Mouse (Mus musculus) left cerebral cortex, adult 2 months (tissue): Measurements from ENCODE around the gene Hipk2. TPM values are rescaled to one million over a fixed set of nuclear protein-coding genes. Genes with fewer than 3 reads are reported as not detected.

ENCODE experiments used
- DNase-seq, 2 experiments: peaks; one replicate each; pipeline ENCODE4 v3.0.0; 2021 to 2022; ENCODE audit warnings: low spot score in 2 of 2, mixed read lengths in 1 of 2; ENCODE audit errors: extremely low spot score in 1 of 2
- H3K27ac ChIP-seq: fragments of 200-600 bp; 2 replicates; pipeline ENCODE4 v1.8.1; 2022
- H3K4me3 ChIP-seq: fragments of 200-600 bp; 2 replicates; pipeline ENCODE4 v1.8.1; 2022
- CTCF ChIP-seq: fragments of 200-600 bp; IDR thresholded peaks from 2 replicates; pipeline ENCODE4 v1.8.1; 2022; ENCODE audit warnings: antibody characterized with exemption, mild to moderate bottlenecking, moderate library complexity
- intact Hi-C: fragments of 180-260 bp; cut with DNase I; formaldehyde crosslinking; loops from one replicate; pipeline ENCODE4 v1.15.1; 2025
- total RNA-seq, 2 experiments: library from RNA; stranded (reverse); gene quantifications; 2 replicates each; pipeline ENCODE4 v1.2.3; 2021

Hipk2 gene
- total RNA-seq, 2 experiments from 2014 or later: 54.7 to 61.3 TPM

DNA sequence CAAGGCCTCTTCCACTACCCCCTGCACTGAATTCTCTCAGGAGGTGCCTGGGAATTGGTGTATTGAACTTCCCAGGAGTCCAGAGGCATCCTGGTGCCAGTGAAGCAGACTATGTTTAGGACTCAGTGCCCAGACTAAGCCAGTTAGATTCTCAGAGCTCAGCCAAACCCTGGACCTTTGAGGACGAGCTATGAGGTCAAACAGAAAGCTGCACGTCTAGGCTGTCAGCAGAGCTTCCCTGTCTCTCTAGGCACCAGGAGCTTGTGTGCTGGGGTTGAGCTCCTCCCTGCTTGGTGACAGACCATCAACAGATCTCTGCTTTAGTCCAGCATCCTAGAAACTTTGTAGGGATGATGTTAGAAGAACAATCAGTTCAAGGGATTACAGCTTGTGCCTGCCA lies 174.5 kb downstream of the Hipk2 start:
- H3K27ac ChIP-seq: no peak overlapping the region
- no peak for DNase-seq
- intact Hi-C loops: no loop called here
- TF ChIP-seq CTCF: no peak
- no peak overlapping the region for H3K4me3 ChIP-seq

DNA sequence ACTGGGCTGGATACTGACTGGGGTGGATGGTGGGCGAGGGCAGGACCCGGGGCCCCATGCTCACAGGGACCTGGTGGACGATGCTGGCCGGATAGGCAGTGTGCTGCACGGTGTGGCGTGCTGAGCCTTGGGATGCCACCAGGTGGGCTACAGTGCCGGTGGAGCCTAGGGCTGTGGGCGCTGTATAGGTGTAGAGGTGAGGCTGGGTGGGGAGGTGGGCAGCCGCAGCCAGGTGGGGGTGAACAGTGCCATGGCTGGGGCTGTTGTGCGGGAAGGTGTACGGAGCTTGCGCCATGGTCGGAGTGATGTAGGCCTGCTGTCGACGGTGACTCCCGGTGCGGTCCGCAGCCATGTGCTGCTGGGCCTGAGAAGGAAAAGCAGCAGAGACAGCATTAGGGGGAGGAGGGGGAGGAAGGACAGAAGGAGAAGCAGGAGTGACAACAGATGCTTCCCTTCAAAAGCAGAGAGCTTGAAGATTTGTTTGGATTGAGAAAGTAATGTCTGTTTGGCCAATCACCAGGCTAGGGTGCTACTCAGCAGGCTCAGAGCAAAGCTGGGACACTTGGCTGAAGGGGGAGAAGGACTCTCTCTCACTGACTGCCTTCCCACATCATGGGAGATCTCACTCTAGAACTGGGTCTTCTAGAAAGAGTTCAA lies 177.6 kb downstream of the Hipk2 start:
- H3K27ac ChIP-seq: no peak overlapping the region
- TF ChIP-seq CTCF: no peak
- no peak overlapping the region for H3K4me3 ChIP-seq
- no peak for DNase-seq
- intact Hi-C loops: loop anchor here (5.0 kb wide), 1 partner anchor 161 kb away; no protein-coding TSS in a partner anchor

DNA sequence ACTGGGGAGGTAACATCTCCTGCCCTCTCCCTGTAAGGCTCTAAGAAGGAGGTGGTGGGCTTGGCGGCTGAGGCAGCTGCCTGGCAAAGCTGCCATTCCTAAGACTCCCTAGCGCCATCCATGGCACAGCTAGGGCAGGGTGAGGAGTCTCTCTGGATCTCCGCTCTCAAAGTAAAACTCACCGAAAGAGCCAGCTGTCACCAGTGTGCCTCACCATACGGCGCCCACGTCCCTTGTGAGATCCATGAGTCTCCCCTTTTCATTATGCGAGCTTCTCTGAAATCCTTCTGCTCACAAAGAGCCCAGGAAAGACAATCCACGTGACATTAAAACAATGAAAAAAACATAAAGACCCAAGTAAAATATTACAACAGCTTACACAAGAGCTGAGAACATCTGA lies 179.4 kb downstream of the Hipk2 start:
- Histone ChIP-seq H3K4me3 (no peak overlapping the region), H3K27ac (peak overlapping the region; percentile 57; the same call in 1 of the 2 replicates)
- DNase-seq: peak in 1 of 2 experiments; percentile 33
- no peak for TF ChIP-seq CTCF
- intact Hi-C loops: loop anchor here (5.0 kb wide), 1 partner anchor 159 kb away; no protein-coding TSS in a partner anchor

DNA sequence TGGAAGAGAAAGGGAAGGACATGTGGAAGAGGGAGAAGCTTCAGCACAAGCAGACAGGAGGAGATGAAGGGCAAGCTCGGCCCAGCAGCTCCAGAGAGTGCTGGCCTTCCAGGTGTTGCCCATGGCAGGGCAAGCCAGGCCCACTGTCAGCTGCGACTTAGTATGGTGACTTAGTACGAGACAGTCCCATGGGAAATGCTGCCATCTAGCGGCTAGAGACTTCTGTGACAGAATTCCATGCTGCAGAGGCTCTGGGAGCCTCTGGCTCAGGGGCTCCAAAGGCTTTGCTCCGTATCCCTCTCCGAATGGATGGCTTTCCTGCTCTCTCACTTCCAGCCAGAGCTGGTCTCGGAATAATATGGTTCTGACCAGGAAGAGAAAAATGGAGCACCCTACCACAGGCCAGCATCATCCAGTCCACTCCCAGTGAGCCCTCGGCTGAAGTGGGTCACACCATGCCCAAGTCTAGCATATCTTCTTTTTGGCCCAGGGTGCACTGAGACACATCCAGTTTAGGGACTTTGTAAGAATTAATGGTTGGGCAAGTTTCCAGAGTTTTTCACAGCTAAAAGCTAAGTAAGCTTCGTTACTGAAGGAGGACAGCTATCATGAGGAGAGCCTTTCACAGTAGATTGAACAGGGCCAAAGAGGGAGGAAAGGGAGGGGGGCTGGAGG lies 180.4 kb downstream of the Hipk2 start:
- TF ChIP-seq CTCF: peak; percentile 94
- no peak overlapping the region for H3K4me3 ChIP-seq
- H3K27ac ChIP-seq: peak overlapping the region; percentile 57; the same call in 1 of the 2 replicates
- intact Hi-C loops: loop anchor here (2.0 to 5.0 kb wide), 2 partner anchors 45 to 158 kb away; no protein-coding TSS in a partner anchor
- DNase-seq: peak; percentile 82 to 85

DNA sequence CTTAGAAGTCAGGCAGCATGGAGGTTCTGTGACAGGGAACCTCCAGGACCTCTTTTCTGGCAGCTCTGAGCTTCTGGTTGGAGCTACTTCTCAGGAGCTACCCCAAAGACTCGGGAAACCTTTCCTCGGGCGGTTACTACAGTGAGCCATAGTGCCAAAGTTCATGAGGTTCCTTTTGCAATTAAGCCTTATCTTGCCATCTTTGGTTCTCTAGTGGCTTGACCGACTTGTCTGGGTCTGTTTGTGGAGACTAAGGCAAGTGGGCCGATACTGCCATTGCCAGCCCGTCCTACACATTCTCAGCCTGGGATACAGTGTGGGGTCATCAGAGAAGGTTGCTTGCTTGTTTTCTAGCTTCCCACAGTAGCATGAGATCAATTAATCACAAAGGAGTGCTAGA lies 183.4 kb downstream of the Hipk2 start:
- TF ChIP-seq CTCF: no peak
- Histone ChIP-seq H3K4me3 (no peak overlapping the region), H3K27ac (no peak overlapping the region)
- DNase-seq: no peak
- intact Hi-C loops: loop anchor here (5.0 kb wide), 1 partner anchor 85 kb away; no protein-coding TSS in a partner anchor

DNA sequence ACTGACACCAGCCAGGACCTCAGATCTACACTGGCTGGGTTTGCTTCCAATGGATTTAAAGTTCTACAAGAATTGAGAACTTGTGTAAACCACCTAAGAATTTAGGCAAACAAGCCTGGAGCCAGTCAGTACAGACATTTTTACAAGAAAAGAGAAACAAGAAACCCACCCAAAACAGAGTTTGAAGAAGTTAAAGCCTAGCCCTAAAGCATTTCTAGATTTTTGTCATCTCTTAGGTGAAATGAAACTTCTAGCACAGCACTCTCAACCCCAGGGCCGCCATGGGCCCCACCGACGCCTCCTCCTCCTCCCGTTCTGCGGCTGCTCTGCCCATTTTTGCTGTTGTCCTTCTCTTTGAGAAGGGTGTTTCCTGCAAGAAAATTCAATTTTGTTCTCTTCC lies 184.9 kb downstream of the Hipk2 start:
- intact Hi-C loops: loop anchor here (5.0 kb wide), 1 partner anchor 84 kb away; no protein-coding TSS in a partner anchor
- Histone ChIP-seq H3K27ac (no peak overlapping the region), H3K4me3 (no peak overlapping the region)
- DNase-seq: no peak
- no peak for TF ChIP-seq CTCF

DNA sequence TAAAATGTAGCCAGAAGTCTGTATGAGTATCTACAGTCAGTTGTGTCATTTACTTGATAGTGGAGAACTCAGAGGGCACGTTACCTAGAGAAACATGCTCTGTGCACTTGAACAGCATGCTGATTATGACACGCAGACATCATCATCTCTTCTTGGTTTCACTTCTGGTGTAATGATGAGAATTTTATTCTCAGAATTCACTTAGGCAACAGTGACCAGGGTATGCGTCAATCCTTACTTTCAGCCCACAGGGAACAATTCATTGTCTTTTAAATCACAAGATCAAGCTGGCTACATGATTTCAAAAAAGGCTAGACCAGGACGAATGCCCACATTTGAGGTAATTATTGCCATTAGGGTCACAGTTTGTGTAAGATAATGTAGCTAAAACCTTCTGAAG lies 185.3 kb downstream of the Hipk2 start:
- DNase-seq: no peak
- Histone ChIP-seq H3K27ac (no peak overlapping the region), H3K4me3 (no peak overlapping the region)
- intact Hi-C loops: loop anchor here (5.0 kb wide), 1 partner anchor 83 kb away; no protein-coding TSS in a partner anchor
- TF ChIP-seq CTCF: no peak

DNA sequence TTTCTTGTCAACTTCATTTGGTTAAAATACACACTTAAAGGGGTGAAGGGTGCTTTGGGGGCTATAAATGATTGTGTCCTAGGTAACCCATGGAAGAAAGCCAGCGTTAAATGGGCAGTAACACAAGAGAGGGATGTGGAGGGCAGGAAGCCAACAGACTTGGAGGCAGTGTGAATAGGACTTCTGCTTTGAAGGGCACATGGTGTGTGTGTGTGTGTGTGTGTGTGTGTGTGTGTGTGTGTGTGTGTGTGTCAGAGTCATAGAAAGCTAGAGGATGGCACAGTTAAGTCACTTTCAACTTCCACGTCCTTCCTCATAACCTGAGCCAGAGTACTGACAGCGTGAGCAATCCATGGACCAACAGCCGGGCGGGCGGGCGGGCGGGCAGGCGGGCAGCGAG lies 187.1 kb downstream of the Hipk2 start:
- DNase-seq: no peak
- intact Hi-C loops: no loop called here
- H3K4me3 ChIP-seq: no peak overlapping the region
- H3K27ac ChIP-seq: no peak overlapping the region
- TF ChIP-seq CTCF: no peak

DNA sequence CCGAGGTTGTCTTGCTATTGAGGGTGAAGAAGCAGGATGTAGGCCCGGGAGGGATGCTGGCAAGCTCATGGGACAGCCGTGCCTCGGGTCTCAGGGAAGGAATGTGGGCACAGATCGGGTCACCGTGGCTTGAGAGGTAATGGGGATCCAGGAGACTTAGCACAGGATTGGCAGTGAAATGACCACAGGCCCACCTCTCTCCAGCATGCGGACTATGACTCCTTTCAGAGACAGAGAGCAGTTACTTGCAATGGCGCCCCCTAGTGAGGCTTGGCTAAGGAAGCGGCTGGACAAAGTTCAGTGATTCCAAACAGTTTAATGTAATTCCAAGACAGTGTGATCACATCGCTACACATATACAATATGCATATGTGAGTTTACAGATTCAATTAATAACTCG lies 188.7 kb downstream of the Hipk2 start:
- no peak overlapping the region for H3K27ac ChIP-seq
- DNase-seq: peak in 1 of 2 experiments; percentile 51
- TF ChIP-seq CTCF: peak; percentile 74
- no peak overlapping the region for H3K4me3 ChIP-seq
- intact Hi-C loops: no loop called here

DNA sequence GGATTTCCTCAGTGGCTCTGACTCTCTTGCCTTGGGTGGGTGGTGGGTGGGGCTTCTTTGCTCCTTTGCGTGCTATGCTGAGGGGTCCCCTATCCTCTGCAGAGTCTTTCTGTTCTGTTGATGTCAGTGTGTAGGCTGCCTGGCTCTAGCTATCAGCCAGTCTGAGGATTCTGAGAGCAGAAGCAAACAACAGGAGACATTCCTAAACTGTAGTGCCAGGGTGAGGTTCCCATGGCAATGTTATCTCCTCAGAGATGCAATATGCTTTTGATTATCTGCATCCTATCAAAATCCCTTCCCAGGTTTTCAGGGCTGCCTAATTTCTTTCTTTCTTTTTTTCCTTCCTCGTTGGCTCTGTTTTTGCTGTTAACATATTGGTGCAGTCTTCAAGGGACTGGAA lies 193.4 kb downstream of the Hipk2 start:
- intact Hi-C loops: no loop called here
- no peak for TF ChIP-seq CTCF
- no peak for DNase-seq
- H3K4me3 ChIP-seq: no peak overlapping the region
- no peak overlapping the region for H3K27ac ChIP-seq

DNA sequence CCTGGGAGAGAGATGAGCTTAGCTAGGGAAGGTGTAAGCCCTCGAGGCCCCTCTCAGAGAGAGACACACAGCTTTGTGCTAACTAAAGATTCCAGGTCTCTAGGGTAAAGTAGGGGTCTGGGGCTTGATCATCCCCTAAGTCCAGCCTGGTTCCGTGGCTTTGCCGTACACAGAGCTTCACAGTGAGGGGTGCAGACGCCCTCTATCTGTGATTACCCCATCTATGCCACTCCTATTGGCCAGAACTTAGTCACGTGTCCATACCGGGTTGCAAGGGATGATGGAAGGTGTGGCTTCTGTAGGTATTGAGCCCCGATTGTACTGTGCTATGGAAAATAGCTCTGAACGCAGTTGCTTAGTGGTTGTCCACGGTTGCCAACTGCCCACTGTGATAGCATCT lies 198.3 kb downstream of the Hipk2 start:
- DNase-seq: no peak
- Histone ChIP-seq H3K27ac (no peak overlapping the region), H3K4me3 (no peak overlapping the region)
- intact Hi-C loops: no loop called here
- no peak for TF ChIP-seq CTCF

DNA sequence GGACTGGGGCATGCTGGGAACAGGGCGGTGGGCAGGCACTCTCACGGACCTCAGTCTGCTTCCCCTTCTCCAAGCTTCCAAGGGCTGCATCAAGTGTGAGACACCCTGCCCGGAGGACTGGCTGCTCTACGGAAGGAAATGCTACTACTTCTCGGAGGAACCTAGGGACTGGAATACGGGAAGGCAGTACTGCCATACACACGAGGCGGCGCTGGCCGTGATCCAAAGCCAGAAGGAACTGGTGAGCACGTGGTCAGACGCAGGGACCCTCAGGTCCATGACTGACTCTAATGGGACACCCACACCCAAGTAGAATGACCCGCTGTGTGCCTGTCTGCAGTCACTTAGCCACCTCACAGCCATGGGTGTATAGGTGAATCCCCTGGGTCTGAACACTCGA lies 199.2 kb downstream of the Hipk2 start:
- intact Hi-C loops: no loop called here
- TF ChIP-seq CTCF: no peak
- no peak overlapping the region for H3K27ac ChIP-seq

More for the DNA sequence above, 199.2 kb downstream of the Hipk2 start:
- H3K4me3 ChIP-seq: no peak overlapping the region
- DNase-seq: no peak
